Mouse (Mus musculus) forebrain, embryonic 10.5 days (tissue): Measurements from ENCODE around the gene Gramd4. TPM values are rescaled to one million over a fixed set of nuclear protein-coding genes. Genes with fewer than 3 reads are reported as not detected.

Experiments
- DNase-seq: peaks from one replicate; pipeline ENCODE4 v3.0.0-alpha.2; 2017; ENCODE audit warnings: low spot score; ENCODE audit errors: extremely low spot score
- H3K27ac ChIP-seq: fragments of 300-500 bp; sonication (generic); 2 replicates; pipeline ENCODE4 v1.5.1; 2016; ENCODE audit warnings: mild to moderate bottlenecking
- H3K27me3 ChIP-seq: fragments of 300-500 bp; sonication (generic); 2 replicates; pipeline ENCODE4 v1.6.1; 2016; ENCODE audit warnings: mild to moderate bottlenecking; ENCODE audit not compliant: poor library complexity, severe bottlenecking
- H3K36me3 ChIP-seq: fragments of 300-500 bp; sonication (generic); replicated peaks from 2 replicates; pipeline ENCODE4 v1.6.1; 2016; ENCODE audit warnings: mild to moderate bottlenecking, moderate library complexity
- H3K4me1 ChIP-seq: fragments of 300-500 bp; sonication (generic); 2 replicates; pipeline ENCODE4 v1.6.1; 2016
- H3K4me3 ChIP-seq: fragments of 300-500 bp; sonication (generic); 2 replicates; pipeline ENCODE4 v1.5.1; 2016; ENCODE audit warnings: mild to moderate bottlenecking, moderate library complexity
- H3K9me3 ChIP-seq: fragments of 300-500 bp; sonication (generic); 2 replicates; pipeline ENCODE4 v1.6.1; 2016; ENCODE audit warnings: mild to moderate bottlenecking, moderate library complexity
- WGBS: fragments of 180-500 bp; shearing (Covaris S2); methylation state at CpG from one replicate; pipeline ENCODE4 v1.1.7; 2016; 5-methylcytosine and 5-hydroxymethylcytosine counted together
- polyA plus RNA-seq: library from polyadenylated mRNA; unstranded; fragments of >200 nt; fragmentation: Nextera tagmentation; extraction: Ambion mirVana; gene quantifications from 2 replicates; pipeline ENCODE4 v1.2.1, GENCODE M21; 2016

Gene Gramd4
- polyA plus RNA-seq, 1 experiment from 2014 or later, result 16.2 TPM

- Histone ChIP-seq H3K36me3 (no peaks in the 10 kb centered on the region), H3K4me3 (no peak overlapping the region), H3K4me1 (peaks cover 47% of the 10 kb centered on the region), H3K27ac (no peak overlapping the region), H3K9me3 (no peaks in the 10 kb centered on the region), H3K27me3 (no peaks in the 10 kb centered on the region)
- 90% methylated on average over 5 of the region's 5 CpGs for WGBS
- no peak for DNase-seq
Measured at GRCm38 (mm10) chr15:86077934-86078333, 20.4 kb downstream of the Gramd4 start.

GRCm38 (mm10) chr15:86078481-86079216 is 21.2 kb downstream of the Gramd4 start:
- Histone ChIP-seq H3K4me1 (peaks cover 54% of the 10 kb centered on the region), H3K36me3 (no peaks in the 10 kb centered on the region), H3K27me3 (no peaks in the 10 kb centered on the region), H3K4me3 (no peak overlapping the region), H3K9me3 (no peaks in the 10 kb centered on the region), H3K27ac (no peak overlapping the region)
- WGBS, result 85% methylated on average over 18 of the region's 18 CpGs
- no peak for DNase-seq

- no peaks in the 10 kb centered on the region for H3K9me3 ChIP-seq
- no peak for DNase-seq
- no peaks in the 10 kb centered on the region for H3K27me3 ChIP-seq
- 85% methylated on average over 5 of the region's 5 CpGs for WGBS
- H3K4me1 ChIP-seq, result peaks cover 62% of the 10 kb centered on the region
- no peak overlapping the region for H3K4me3 ChIP-seq
- H3K27ac ChIP-seq, result peak overlapping the region; percentile 6; the same call in 1 of the 2 replicates
- no peaks in the 10 kb centered on the region for H3K36me3 ChIP-seq
Measured at GRCm38 (mm10) chr15:86079467-86079866, 22.0 kb downstream of the Gramd4 start.

GRCm38 (mm10) chr15:86079876-86080275 is 22.4 kb downstream of the Gramd4 start:
- Histone ChIP-seq H3K36me3 (no peaks in the 10 kb centered on the region), H3K4me3 (no peak overlapping the region), H3K27me3 (no peaks in the 10 kb centered on the region), H3K9me3 (no peaks in the 10 kb centered on the region), H3K4me1 (peaks cover 66% of the 10 kb centered on the region), H3K27ac (0 out of 2 replicates have a peak overlapping the region, but pooled peaks have one; percentile 6)
- 70% methylated on average over 4 of the region's 4 CpGs for whole genome bisulfite sequencing
- no peak for DNase-seq

- no peaks in the 10 kb centered on the region for H3K36me3 ChIP-seq
- no peaks in the 10 kb centered on the region for H3K27me3 ChIP-seq
- no peak for DNase-seq
- WGBS, result 90% methylated on average over 1 of the region's 1 CpGs
- no peak overlapping the region for H3K4me3 ChIP-seq
- no peak overlapping the region for H3K27ac ChIP-seq
- no peaks in the 10 kb centered on the region for H3K9me3 ChIP-seq
- H3K4me1 ChIP-seq, result peaks cover 71% of the 10 kb centered on the region
Measured at GRCm38 (mm10) chr15:86080408-86080807, 22.9 kb downstream of the Gramd4 start.

GRCm38 (mm10) chr15:86081654-86082053 is 24.2 kb downstream of the Gramd4 start:
- no peak overlapping the region for H3K4me3 ChIP-seq
- H3K9me3 ChIP-seq, result no peaks in the 10 kb centered on the region
- peaks cover 76% of the 10 kb centered on the region for H3K4me1 ChIP-seq
- no peaks in the 10 kb centered on the region for H3K36me3 ChIP-seq
- 0 out of 2 replicates have a peak overlapping the region, but pooled peaks have one; percentile 17 for H3K27ac ChIP-seq
- H3K27me3 ChIP-seq, result no peaks in the 10 kb centered on the region
- DNase-seq, result no peak
- 48% methylated on average over 12 of the region's 12 CpGs for WGBS

GRCm38 (mm10) chr15:86082551-86082961 is 25.1 kb downstream of the Gramd4 start:
- Histone ChIP-seq H3K36me3 (no peaks in the 10 kb centered on the region), H3K27me3 (no peaks in the 10 kb centered on the region), H3K4me3 (no peak overlapping the region), H3K9me3 (no peaks in the 10 kb centered on the region), H3K27ac (no peak overlapping the region; the same call in 1 of the 2 replicates), H3K4me1 (peaks cover 85% of the 10 kb centered on the region)
- 90% methylated on average over 11 of the region's 11 CpGs for WGBS
- DNase-seq, result no peak

GRCm38 (mm10) chr15:86083261-86083741 is 25.8 kb downstream of the Gramd4 start:
- Histone ChIP-seq H3K4me3 (no peak overlapping the region), H3K27ac (peak overlapping the region; percentile 37; the same call in 1 of the 2 replicates), H3K4me1 (peaks cover 93% of the 10 kb centered on the region), H3K9me3 (no peaks in the 10 kb centered on the region), H3K36me3 (no peaks in the 10 kb centered on the region), H3K27me3 (no peaks in the 10 kb centered on the region)
- DNase-seq, result no peak
- WGBS, result 62% methylated on average over 6 of the region's 6 CpGs

GRCm38 (mm10) chr15:86085301-86086225 is 28.1 kb downstream of the Gramd4 start:
- H3K4me1 ChIP-seq, result peaks cover 97% of the 10 kb centered on the region
- H3K27me3 ChIP-seq, result no peaks in the 10 kb centered on the region
- H3K4me3 ChIP-seq, result peak overlapping the region; percentile 15; the same call in 1 of the 2 replicates
- 42% methylated on average over 17 of the region's 17 CpGs for WGBS
- peak overlapping the region; percentile 85 for H3K27ac ChIP-seq
- H3K9me3 ChIP-seq, result no peaks in the 10 kb centered on the region
- DNase-seq, result peak; percentile 42
- no peaks in the 10 kb centered on the region for H3K36me3 ChIP-seq

- Histone ChIP-seq H3K27ac (peak overlapping the region; percentile 85), H3K9me3 (no peaks in the 10 kb centered on the region), H3K4me1 (peaks cover 95% of the 10 kb centered on the region), H3K4me3 (peak overlapping the region; percentile 15; the same call in 1 of the 2 replicates), H3K27me3 (no peaks in the 10 kb centered on the region), H3K36me3 (peaks cover 3% of the 10 kb centered on the region)
- 48% methylated on average over 8 of the region's 8 CpGs for WGBS
- peak; percentile 45 for DNase-seq
Measured at GRCm38 (mm10) chr15:86086291-86086706, 28.8 kb downstream of the Gramd4 start.

GRCm38 (mm10) chr15:86087591-86088149 is 30.2 kb downstream of the Gramd4 start:
- peaks cover 16% of the 10 kb centered on the region for H3K36me3 ChIP-seq
- 27% methylated on average over 14 of the region's 14 CpGs for WGBS
- no peak overlapping the region for H3K4me3 ChIP-seq
- peaks cover 82% of the 10 kb centered on the region for H3K4me1 ChIP-seq
- no peaks in the 10 kb centered on the region for H3K9me3 ChIP-seq
- no peaks in the 10 kb centered on the region for H3K27me3 ChIP-seq
- H3K27ac ChIP-seq, result peak overlapping the region; percentile 84
- peak; percentile 41 for DNase-seq

GRCm38 (mm10) chr15:86088266-86088790 is 30.8 kb downstream of the Gramd4 start:
- H3K4me3 ChIP-seq, result no peak overlapping the region
- H3K4me1 ChIP-seq, result peaks cover 75% of the 10 kb centered on the region
- no peaks in the 10 kb centered on the region for H3K9me3 ChIP-seq
- H3K27me3 ChIP-seq, result no peaks in the 10 kb centered on the region
- no peak for DNase-seq
- H3K36me3 ChIP-seq, result peaks cover 22% of the 10 kb centered on the region
- H3K27ac ChIP-seq, result peak overlapping the region; percentile 84
- WGBS, result 92% methylated on average over 11 of the region's 11 CpGs
